Mouse (Mus musculus) hindbrain, embryonic 11.5 days (tissue): ENCODE measurements at regions not wholly inside any gene's neighbourhood (a gene's known extent, or its start where the extent isn't known, plus 50 kb on each side); places are given as distances from the start of the nearest gene placed in this dataset.

Experiments
- ATAC-seq: fragments of 200-750 bp; cut with Nextera tagmentation; 2 replicates; pipeline ENCODE4 v1.8.0; 2017; ENCODE audit warnings: mild to moderate bottlenecking, moderate TSS enrichment, moderate library complexity; ENCODE audit not compliant: low FRiP score
- DNase-seq: peaks from one replicate; pipeline ENCODE4 v3.0.0-alpha.2; 2015; ENCODE audit warnings: low spot score
- H3K27ac ChIP-seq: fragments of 300-500 bp; sonication (generic); 2 replicates; pipeline ENCODE4 v1.5.1; 2014; ENCODE audit warnings: mild to moderate bottlenecking, low read depth, low read length
- H3K27me3 ChIP-seq: fragments of 300-500 bp; sonication (generic); 2 replicates; pipeline ENCODE4 v1.6.1; 2014; ENCODE audit warnings: mild to moderate bottlenecking, low read length, moderate library complexity, mixed read lengths; ENCODE audit not compliant: control insufficient read depth, insufficient read depth
- H3K36me3 ChIP-seq: fragments of 300-500 bp; sonication (generic); 2 replicates; pipeline ENCODE4 v1.6.1; 2014; ENCODE audit warnings: mild to moderate bottlenecking, low read length, moderate library complexity, mixed read lengths; ENCODE audit not compliant: control insufficient read depth, insufficient read depth
- H3K4me1 ChIP-seq: fragments of 300-500 bp; sonication (generic); replicated peaks from 2 replicates; pipeline ENCODE4 v1.6.1; 2014; ENCODE audit warnings: low read length, mixed read lengths; ENCODE audit not compliant: control insufficient read depth, insufficient read depth
- H3K4me2 ChIP-seq: fragments of 300-500 bp; sonication (generic); replicated peaks from 2 replicates; pipeline ENCODE4 v1.6.1; 2014; ENCODE audit warnings: mild to moderate bottlenecking, low read depth, low read length
- H3K4me3 ChIP-seq: fragments of 300-500 bp; sonication (generic); 2 replicates; pipeline ENCODE4 v1.5.1; 2014; ENCODE audit warnings: low read depth, low read length
- H3K9ac ChIP-seq: fragments of 300-500 bp; sonication (generic); 2 replicates; pipeline ENCODE4 v1.6.1; 2014; ENCODE audit warnings: low read depth, low read length
- H3K9me3 ChIP-seq: fragments of 300-500 bp; sonication (generic); 2 replicates; pipeline ENCODE4 v1.6.1; 2016; ENCODE audit warnings: low read length; ENCODE audit not compliant: control insufficient read depth
- WGBS: fragments of 180-500 bp; shearing (Covaris S2); extraction: QIAGEN DNeasy Blood & Tissue Kit; methylation state at CpG from one replicate; pipeline ENCODE4 v1.1.7; 2014; 5-methylcytosine and 5-hydroxymethylcytosine counted together

- Histone ChIP-seq H3K27ac (no peak overlapping the region), H3K9me3 (no peaks in the 10 kb centered on the region), H3K4me1 (no peaks in the 10 kb centered on the region), H3K4me2 (no peak overlapping the region), H3K36me3 (no peaks in the 10 kb centered on the region), H3K9ac (no peak overlapping the region), H3K4me3 (no peak overlapping the region), H3K27me3 (no peaks in the 10 kb centered on the region)
- ATAC-seq (no peak), DNase-seq (peak; percentile 25)
- WGBS: 88% methylated on average over 2 of the region's 2 CpGs
These were observed 530.4 kb upstream of the Castor2 start for GRCm38 (mm10) chr5:133569096-133569495.

- Histone ChIP-seq H3K4me2 (no peak overlapping the region), H3K27ac (no peak overlapping the region), H3K27me3 (no peaks in the 10 kb centered on the region), H3K36me3 (no peaks in the 10 kb centered on the region), H3K9ac (no peak overlapping the region), H3K9me3 (no peaks in the 10 kb centered on the region), H3K4me1 (no peaks in the 10 kb centered on the region), H3K4me3 (no peak overlapping the region)
- 78% methylated on average over 4 of the region's 4 CpGs for WGBS
- no peak for ATAC-seq
- no peak for DNase-seq
These were observed 533.0 kb upstream of the Castor2 start for GRCm38 (mm10) chr5:133566506-133566905.

DNA sequence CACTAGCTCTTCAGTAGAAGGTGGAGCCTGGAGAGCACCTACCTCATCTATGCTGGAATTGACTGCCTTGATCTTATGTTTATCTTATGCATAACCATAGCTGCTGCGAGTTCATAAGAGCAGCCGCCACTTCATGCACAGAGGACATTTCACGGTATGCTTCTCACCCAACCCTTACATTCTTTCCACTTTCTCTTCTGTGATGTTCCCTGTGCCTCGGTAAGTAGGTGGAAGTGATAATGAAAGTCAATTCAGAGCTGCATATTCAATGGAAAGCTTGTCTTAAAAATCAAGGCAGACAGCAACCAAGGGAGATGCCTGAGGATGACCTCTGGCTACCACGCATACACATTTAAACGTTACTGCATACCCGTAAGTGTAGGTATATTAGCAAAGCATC is 548.9 kb upstream of the Castor2 start:
- Histone ChIP-seq H3K4me1 (no peaks in the 10 kb centered on the region), H3K9ac (no peak overlapping the region), H3K4me2 (no peak overlapping the region), H3K4me3 (no peak overlapping the region), H3K9me3 (no peaks in the 10 kb centered on the region), H3K36me3 (no peaks in the 10 kb centered on the region), H3K27me3 (no peaks in the 10 kb centered on the region), H3K27ac (no peak overlapping the region)
- no peak for ATAC-seq
- no peak for DNase-seq
- WGBS: 86% methylated on average over 7 of the region's 7 CpGs

- ATAC-seq (no peak), DNase-seq (no peak)
- no peak overlapping the region for H3K4me2 ChIP-seq
- H3K4me1 ChIP-seq: no peaks in the 10 kb centered on the region
- no peaks in the 10 kb centered on the region for H3K27me3 ChIP-seq
- no peak overlapping the region for H3K9ac ChIP-seq
- H3K9me3 ChIP-seq: no peaks in the 10 kb centered on the region
- no peaks in the 10 kb centered on the region for H3K36me3 ChIP-seq
- no peak overlapping the region for H3K27ac ChIP-seq
- H3K4me3 ChIP-seq: no peak overlapping the region
These were observed 557.3 kb upstream of the Castor2 start for GRCm38 (mm10) chr5:133542217-133542616.

DNA sequence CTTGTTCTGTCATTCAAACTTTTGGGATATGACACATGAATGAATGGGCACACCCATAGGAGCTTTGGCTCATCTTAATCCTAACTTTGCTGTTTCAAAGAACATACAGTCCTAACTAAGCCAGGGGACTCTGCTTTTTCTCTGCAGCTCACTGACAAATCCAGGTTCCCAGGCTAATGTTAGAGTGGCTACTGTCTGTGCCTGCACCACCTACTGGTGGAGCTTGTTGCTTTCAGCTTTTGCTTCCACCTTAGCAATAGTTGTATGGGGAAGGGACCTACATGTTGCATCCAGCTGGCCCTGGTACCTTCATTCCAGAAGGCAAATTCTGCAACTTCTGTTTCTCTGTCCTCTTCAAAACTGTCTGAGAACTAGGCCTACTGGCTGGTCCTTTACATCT is 566.8 kb upstream of the Castor2 start:
- no peak overlapping the region for H3K9ac ChIP-seq
- no peaks in the 10 kb centered on the region for H3K27me3 ChIP-seq
- DNase-seq (peak; percentile 13), ATAC-seq (no peak)
- H3K9me3 ChIP-seq: no peaks in the 10 kb centered on the region
- H3K36me3 ChIP-seq: no peaks in the 10 kb centered on the region
- H3K4me1 ChIP-seq: no peaks in the 10 kb centered on the region
- no peak overlapping the region for H3K27ac ChIP-seq
- H3K4me3 ChIP-seq: no peak overlapping the region
- H3K4me2 ChIP-seq: no peak overlapping the region

GRCm38 (mm10) chr5:133505661-133506060 is 593.9 kb upstream of the Castor2 start:
- H3K4me3 ChIP-seq: no peak overlapping the region

GRCm38 (mm10) chr5:133487806-133488290 is 611.7 kb upstream of the Castor2 start:
- 67% methylated on average over 5 of the region's 5 CpGs for WGBS
- Histone ChIP-seq H3K9me3 (no peaks in the 10 kb centered on the region), H3K9ac (no peak overlapping the region), H3K27me3 (no peaks in the 10 kb centered on the region), H3K4me1 (no peaks in the 10 kb centered on the region), H3K4me3 (no peak overlapping the region), H3K4me2 (no peak overlapping the region), H3K36me3 (no peaks in the 10 kb centered on the region), H3K27ac (no peak overlapping the region)
- no peak for ATAC-seq
- DNase-seq: no peak

More at GRCm38 (mm10) chr5:133505661-133506060, 593.9 kb upstream of the Castor2 start:
- no peaks in the 10 kb centered on the region for H3K36me3 ChIP-seq
- no peak overlapping the region for H3K27ac ChIP-seq
- no peak for DNase-seq
- H3K4me1 ChIP-seq: no peaks in the 10 kb centered on the region
- H3K27me3 ChIP-seq: no peaks in the 10 kb centered on the region
- H3K9me3 ChIP-seq: no peaks in the 10 kb centered on the region
- 53% methylated on average over 2 of the region's 2 CpGs for WGBS
- H3K4me2 ChIP-seq: no peak overlapping the region
- ATAC-seq: no peak
- no peak overlapping the region for H3K9ac ChIP-seq

DNA sequence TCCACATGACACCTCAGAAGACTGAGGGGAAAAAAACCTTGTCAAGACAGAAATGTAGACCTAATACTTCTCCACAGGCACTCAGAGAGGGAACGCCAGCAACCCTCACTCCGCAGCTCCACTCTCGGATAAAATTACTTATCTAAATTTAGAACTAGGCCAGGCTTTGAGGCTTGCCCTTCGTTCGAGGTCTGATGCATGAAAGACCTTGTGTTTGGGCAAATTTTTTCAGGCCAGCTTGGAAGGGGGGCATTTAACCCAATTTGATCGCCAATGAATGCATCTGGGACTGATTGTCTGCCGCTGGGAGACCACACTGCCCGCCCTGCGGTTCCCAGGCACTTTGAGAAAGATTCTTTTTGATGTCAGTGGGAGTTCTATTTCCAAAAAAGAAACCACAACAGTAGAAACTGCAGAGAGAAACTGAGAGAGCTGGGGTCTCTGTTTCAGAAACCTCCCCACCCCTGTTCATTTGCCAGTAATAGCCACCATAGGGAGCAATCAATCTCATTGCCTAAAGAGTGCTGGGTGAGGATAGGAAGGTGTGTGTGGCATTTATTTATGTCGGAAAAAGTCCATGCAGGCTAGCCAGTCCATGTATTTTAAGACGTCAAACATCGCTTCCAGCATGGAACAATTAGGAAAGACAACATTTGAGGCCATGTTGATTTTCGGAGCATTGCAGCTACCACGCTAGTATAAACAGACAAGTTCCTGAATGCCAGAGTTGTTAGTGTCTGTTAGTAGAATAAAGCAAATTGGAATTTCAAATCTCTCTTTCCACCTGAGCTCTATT is 617.0 kb upstream of the Castor2 start:
- peak; percentile 37 for DNase-seq
- WGBS: 41% methylated on average over 14 of the region's 14 CpGs
- Histone ChIP-seq H3K4me3 (no peak overlapping the region), H3K36me3 (no peaks in the 10 kb centered on the region), H3K4me1 (no peaks in the 10 kb centered on the region), H3K9ac (no peak overlapping the region), H3K27ac (no peak overlapping the region), H3K9me3 (no peaks in the 10 kb centered on the region), H3K4me2 (no peak overlapping the region), H3K27me3 (no peaks in the 10 kb centered on the region)
- ATAC-seq: no peak

GRCm38 (mm10) chr5:133479205-133479604 is 620.3 kb upstream of the Castor2 start:
- no peaks in the 10 kb centered on the region for H3K27me3 ChIP-seq
- H3K4me1 ChIP-seq: no peaks in the 10 kb centered on the region
- H3K4me3 ChIP-seq: no peak overlapping the region
- 89% methylated on average over 6 of the region's 6 CpGs for WGBS
- no peak overlapping the region for H3K4me2 ChIP-seq
- ATAC-seq (no peak), DNase-seq (no peak)
- H3K27ac ChIP-seq: no peak overlapping the region
- H3K9ac ChIP-seq: no peak overlapping the region
- no peaks in the 10 kb centered on the region for H3K9me3 ChIP-seq
- H3K36me3 ChIP-seq: no peaks in the 10 kb centered on the region
